Mouse (Mus musculus): ENCODE data around the gene Itih3. TPM values are rescaled to one million over a fixed set of nuclear protein-coding genes. Genes with fewer than 3 reads are reported as not detected.

Itih3 gene
- polyA plus RNA-seq, 1 experiment from 2014 or later = 0.08 TPM

- Histone ChIP-seq H3K4me2 (no peak within 1 kb of the TSS), H3K27ac (no peak within 1 kb of the TSS), H3K4me1 (peaks cover 4% of the 10 kb centered on the region; the same call in 1 of the 2 replicates), H3K27me3 (no peaks in the 10 kb centered on the region), H3K36me3 (replicated peaks) (no peaks in the 10 kb centered on the region), H3K9me3 (no peaks in the 10 kb centered on the region), H3K9ac (no peak within 1 kb of the TSS), H3K4me3 (replicated peaks) (no peak within 1 kb of the TSS)
- no peak for ATAC-seq (ENCODE audit: low FRiP score)
- 91% methylated on average over 3 of the region's 3 CpGs for WGBS
These were observed 37.4 kb downstream of the Itih3 start, which contains the start of gene Itih4 for GRCm38 (mm10) chr14:30886204-30886603. TSS of gene Itih4 (plus strand) at chr14:30886476.

DNA sequence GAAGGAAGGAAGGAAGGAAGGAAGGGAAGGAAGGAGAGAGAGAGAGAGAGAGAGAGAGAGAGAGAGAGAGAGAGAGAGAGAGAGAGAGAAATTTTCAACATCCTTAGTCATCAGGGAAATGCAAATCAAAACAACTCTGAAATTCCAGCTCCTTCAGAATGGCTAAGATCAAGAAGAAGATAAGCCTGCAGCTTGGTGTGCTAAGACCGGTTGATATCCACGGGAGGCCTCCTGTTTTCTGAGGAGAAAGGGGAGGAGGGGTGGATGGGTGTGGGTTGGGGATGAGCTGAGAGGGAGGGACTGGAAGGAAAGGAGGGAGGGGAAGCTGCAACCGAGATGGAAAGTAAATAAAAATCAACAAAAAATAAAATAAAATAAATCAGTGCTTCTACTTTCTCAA lies 38.3 kb downstream of the Itih3 start:
- Histone ChIP-seq H3K4me2 (no peak overlapping the region), H3K4me1 (peaks cover 4% of the 10 kb centered on the region; the same call in 1 of the 2 replicates), H3K9me3 (no peaks in the 10 kb centered on the region), H3K27ac (no peak overlapping the region), H3K27me3 (no peaks in the 10 kb centered on the region), H3K36me3 (replicated peaks) (no peaks in the 10 kb centered on the region), H3K4me3 (replicated peaks) (no peak overlapping the region), H3K9ac (no peak overlapping the region)
- ATAC-seq (ENCODE audit: low FRiP score) = no peak
- 19% methylated on average over 3 of the region's 3 CpGs for WGBS

DNA sequence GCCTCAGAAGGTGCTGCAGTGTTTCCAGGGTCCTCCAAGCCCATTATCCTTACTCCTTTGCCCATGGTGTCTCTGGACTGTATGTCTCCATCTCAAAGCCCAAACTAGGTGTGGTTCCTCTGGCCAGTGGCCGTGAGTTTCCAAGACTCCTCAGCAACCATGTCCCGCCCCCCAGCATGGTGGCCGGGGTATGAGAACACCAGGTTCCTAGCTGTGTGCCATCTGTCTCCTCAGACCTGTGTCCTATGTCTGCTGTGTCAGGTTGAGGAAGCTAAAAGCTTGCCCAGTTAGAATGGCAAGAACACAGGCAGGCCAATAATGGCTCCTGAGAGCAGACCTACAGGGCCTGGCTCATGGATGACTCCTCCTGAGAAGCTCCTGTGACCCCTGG lies 41.8 kb downstream of the Itih3 start:
- no peak overlapping the region for H3K27ac ChIP-seq
- WGBS = 86% methylated on average over 3 of the region's 3 CpGs
- no peak for ATAC-seq (ENCODE audit: low FRiP score)
- H3K4me1 ChIP-seq = no peaks in the 10 kb centered on the region
- no peaks in the 10 kb centered on the region for H3K9me3 ChIP-seq
- no peak overlapping the region for H3K9ac ChIP-seq
- no peak overlapping the region for H3K4me2 ChIP-seq
- H3K4me3 ChIP-seq (replicated peaks) = no peak overlapping the region
- no peaks in the 10 kb centered on the region for H3K27me3 ChIP-seq
- H3K36me3 ChIP-seq (replicated peaks) = 0 out of 2 replicates have a peak, but pooled peaks cover 8% of the 10 kb centered on the region

GRCm38 (mm10) chr14:30880811-30881717 lies 42.5 kb downstream of the Itih3 start:
- Histone ChIP-seq H3K9me3 (no peaks in the 10 kb centered on the region), H3K27me3 (no peaks in the 10 kb centered on the region), H3K4me1 (no peaks in the 10 kb centered on the region), H3K27ac (no peak overlapping the region), H3K36me3 (replicated peaks) (peaks cover 8% of the 10 kb centered on the region; the same call in 1 of the 2 replicates), H3K4me3 (replicated peaks) (no peak overlapping the region), H3K4me2 (no peak overlapping the region), H3K9ac (no peak overlapping the region)
- WGBS = 85% methylated on average over 17 of the region's 17 CpGs
- no peak for ATAC-seq (ENCODE audit: low FRiP score)

DNA sequence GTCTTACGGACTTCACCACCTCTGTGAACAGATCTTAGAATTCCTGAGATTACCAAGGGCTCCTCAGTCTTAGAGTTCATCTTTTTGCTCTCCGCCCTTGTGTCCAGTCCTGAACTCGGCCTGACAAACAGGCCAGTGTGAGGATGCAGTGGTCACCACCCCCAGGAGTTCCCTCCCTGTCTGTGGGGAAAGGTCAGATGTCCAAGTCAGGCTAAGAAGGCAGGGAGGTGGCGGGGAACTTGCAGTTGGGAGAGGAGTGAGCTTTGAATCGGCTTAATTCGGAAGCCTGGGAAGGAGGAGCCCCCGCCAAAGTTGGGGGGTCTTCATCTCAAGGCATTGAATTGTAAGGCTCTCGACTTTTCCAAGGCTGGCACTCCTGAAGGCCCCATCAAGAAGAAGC lies 43.3 kb downstream of the Itih3 start:
- Histone ChIP-seq H3K27me3 (no peaks in the 10 kb centered on the region), H3K4me1 (no peaks in the 10 kb centered on the region), H3K4me2 (no peak overlapping the region), H3K9ac (no peak overlapping the region), H3K4me3 (replicated peaks) (no peak overlapping the region), H3K9me3 (no peaks in the 10 kb centered on the region), H3K27ac (no peak overlapping the region), H3K36me3 (replicated peaks) (peaks cover 8% of the 10 kb centered on the region)
- WGBS = 78% methylated on average over 8 of the region's 8 CpGs
- ATAC-seq (ENCODE audit: low FRiP score) = no peak

DNA sequence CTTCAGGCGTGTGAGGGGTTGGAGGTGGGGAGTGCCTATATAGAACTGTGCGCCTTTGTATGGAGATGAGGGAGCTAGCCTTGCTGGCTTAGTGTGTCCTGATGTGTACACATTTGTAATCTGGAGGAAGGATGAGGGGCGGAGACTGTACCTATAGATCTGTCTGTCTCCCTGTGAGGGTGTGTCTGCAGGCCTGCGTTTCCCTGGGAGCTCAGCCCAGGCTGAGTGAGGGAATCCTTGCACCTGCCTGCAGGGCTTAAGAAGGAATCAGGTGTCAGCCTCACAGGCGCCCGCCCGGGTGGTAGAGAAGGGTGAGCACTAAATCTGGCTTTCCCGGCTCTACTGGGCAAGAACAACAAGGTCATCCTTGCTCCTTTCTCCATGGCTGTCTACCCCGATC lies 43.8 kb downstream of the Itih3 start:
- Histone ChIP-seq H3K27ac (no peak overlapping the region), H3K4me2 (no peak overlapping the region), H3K9me3 (no peaks in the 10 kb centered on the region), H3K36me3 (replicated peaks) (peaks cover 8% of the 10 kb centered on the region), H3K4me1 (no peaks in the 10 kb centered on the region), H3K9ac (no peak overlapping the region), H3K4me3 (replicated peaks) (no peak overlapping the region), H3K27me3 (no peaks in the 10 kb centered on the region)
- 66% methylated on average over 9 of the region's 9 CpGs for WGBS
- no peak for ATAC-seq (ENCODE audit: low FRiP score)

GRCm38 (mm10) chr14:30878958-30879571 lies 44.5 kb downstream of the Itih3 start, which contains the start of gene Mustn1:
TSS of gene Mustn1 (plus strand) at chr14:30879200.
- Histone ChIP-seq H3K4me3 (replicated peaks) (no peak within 1 kb of the TSS), H3K27me3 (no peaks in the 10 kb centered on the region), H3K4me2 (no peak within 1 kb of the TSS), H3K36me3 (replicated peaks) (peaks cover 8% of the 10 kb centered on the region), H3K9me3 (no peaks in the 10 kb centered on the region), H3K4me1 (no peaks in the 10 kb centered on the region), H3K27ac (peak within 1 kb of the TSS; percentile 36; the same call in 1 of the 2 replicates), H3K9ac (no peak within 1 kb of the TSS)
- ATAC-seq (ENCODE audit: low FRiP score) = no peak
- 81% methylated on average over 11 of the region's 11 CpGs for WGBS

DNA sequence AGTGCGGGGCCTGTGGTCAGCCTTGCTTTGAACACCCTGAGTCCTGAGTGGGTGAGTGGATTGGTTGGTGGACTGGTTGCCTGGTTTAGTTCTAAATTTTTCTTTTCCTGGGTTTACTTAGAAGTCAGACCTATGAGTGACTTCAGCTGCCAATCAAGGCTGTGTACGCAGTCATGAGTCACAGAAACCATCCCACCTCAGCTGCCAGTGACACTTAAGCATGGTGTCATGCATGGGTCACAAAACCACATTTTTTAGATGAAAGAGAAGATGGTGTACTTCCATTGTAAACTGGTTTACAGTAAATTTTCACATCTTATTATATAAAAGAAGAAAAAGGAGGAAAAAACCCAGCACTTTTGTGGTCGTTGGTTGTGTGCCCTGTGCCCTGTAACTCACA lies 45.7 kb downstream of the Itih3 start:
- H3K4me2 ChIP-seq = no peak overlapping the region
- no peaks in the 10 kb centered on the region; the same call in 1 of the 2 replicates for H3K4me1 ChIP-seq
- ATAC-seq (ENCODE audit: low FRiP score) = no peak
- H3K36me3 ChIP-seq (replicated peaks) = peaks cover 19% of the 10 kb centered on the region
- no peak overlapping the region for H3K27ac ChIP-seq
- H3K9me3 ChIP-seq = no peaks in the 10 kb centered on the region
- H3K4me3 ChIP-seq (replicated peaks) = no peak overlapping the region
- no peak overlapping the region for H3K9ac ChIP-seq
- WGBS = 90% methylated on average over 3 of the region's 3 CpGs
- H3K27me3 ChIP-seq = no peaks in the 10 kb centered on the region

GRCm38 (mm10) chr14:30876451-30876850 lies 47.1 kb downstream of the Itih3 start:
- H3K36me3 ChIP-seq (replicated peaks) = peaks cover 25% of the 10 kb centered on the region
- H3K4me2 ChIP-seq = no peak overlapping the region
- 88% methylated on average over 10 of the region's 10 CpGs for WGBS
- no peak overlapping the region for H3K4me3 ChIP-seq (replicated peaks)
- no peaks in the 10 kb centered on the region for H3K27me3 ChIP-seq
- no peak for ATAC-seq (ENCODE audit: low FRiP score)
- no peaks in the 10 kb centered on the region; the same call in 1 of the 2 replicates for H3K4me1 ChIP-seq
- H3K9ac ChIP-seq = no peak overlapping the region
- H3K27ac ChIP-seq = no peak overlapping the region
- no peaks in the 10 kb centered on the region for H3K9me3 ChIP-seq

DNA sequence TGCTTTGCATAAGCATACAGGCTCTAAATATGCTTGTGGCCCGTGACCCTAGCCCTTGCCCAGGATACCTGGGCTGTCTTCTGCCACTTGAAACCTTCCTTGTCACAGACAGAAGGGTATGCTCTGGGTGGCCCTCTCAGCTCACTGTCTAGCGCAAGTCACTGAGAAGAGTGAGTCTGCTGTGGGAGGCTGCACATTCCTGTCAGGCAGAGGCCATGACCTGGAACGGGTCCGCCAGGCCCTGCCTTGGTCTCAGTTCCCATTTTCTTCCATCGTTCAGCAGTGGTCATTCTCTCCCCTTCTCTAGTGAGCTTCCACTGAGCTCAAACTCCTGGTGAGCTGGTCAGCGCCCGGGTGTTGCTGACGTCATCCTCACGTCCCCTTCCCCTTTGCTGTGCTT lies 47.6 kb downstream of the Itih3 start:
- Histone ChIP-seq H3K27me3 (no peaks in the 10 kb centered on the region), H3K36me3 (replicated peaks) (peaks cover 25% of the 10 kb centered on the region), H3K4me2 (no peak overlapping the region), H3K9ac (no peak overlapping the region), H3K4me3 (replicated peaks) (no peak overlapping the region), H3K27ac (no peak overlapping the region), H3K4me1 (no peaks in the 10 kb centered on the region; the same call in 1 of the 2 replicates), H3K9me3 (no peaks in the 10 kb centered on the region)
- ATAC-seq (ENCODE audit: low FRiP score) = no peak
- WGBS = 89% methylated on average over 9 of the region's 9 CpGs

GRCm38 (mm10) chr14:30875130-30875865 lies 48.3 kb downstream of the Itih3 start:
- Histone ChIP-seq H3K27me3 (no peaks in the 10 kb centered on the region), H3K27ac (no peak overlapping the region), H3K9me3 (no peaks in the 10 kb centered on the region), H3K4me1 (no peaks in the 10 kb centered on the region; the same call in 1 of the 2 replicates), H3K9ac (no peak overlapping the region), H3K4me2 (no peak overlapping the region), H3K4me3 (replicated peaks) (no peak overlapping the region), H3K36me3 (replicated peaks) (peaks cover 25% of the 10 kb centered on the region)
- ATAC-seq (ENCODE audit: low FRiP score) = no peak
- 91% methylated on average over 12 of the region's 12 CpGs for WGBS

DNA sequence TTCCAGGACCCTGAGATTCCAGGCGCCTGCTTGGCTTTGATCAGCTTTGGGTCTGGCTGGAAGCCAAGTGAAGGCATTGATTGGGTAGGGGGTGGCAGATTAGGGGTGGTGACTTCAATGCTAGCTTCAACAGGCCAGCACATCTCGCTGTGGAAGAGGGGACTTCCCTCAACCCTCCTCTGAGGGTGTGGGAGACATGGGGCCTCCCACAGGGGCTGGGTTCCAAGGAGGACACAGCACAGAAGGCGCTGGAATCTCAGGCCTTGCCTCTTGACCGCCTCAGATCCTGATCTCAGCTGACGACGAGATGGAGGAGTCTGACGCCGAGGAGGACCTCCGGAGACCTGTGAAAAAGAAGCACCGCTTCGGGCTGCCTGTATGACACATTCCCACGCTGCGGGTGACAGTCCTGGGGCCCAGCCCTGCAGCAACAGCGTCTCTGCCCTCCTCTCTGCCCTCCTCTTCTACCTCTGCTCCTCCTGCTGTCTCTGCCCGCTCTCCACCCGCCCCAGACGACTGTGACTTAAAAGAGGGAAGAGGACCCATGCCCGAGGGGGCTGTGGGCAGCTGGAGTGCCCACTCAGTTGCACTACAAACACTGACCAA lies 49.4 kb downstream of the Itih3 start:
- Histone ChIP-seq H3K4me3 (replicated peaks) (no peak overlapping the region), H3K4me1 (no peaks in the 10 kb centered on the region; the same call in 1 of the 2 replicates), H3K9ac (no peak overlapping the region), H3K36me3 (replicated peaks) (peaks cover 21% of the 10 kb centered on the region), H3K4me2 (no peak overlapping the region), H3K9me3 (no peaks in the 10 kb centered on the region), H3K27me3 (no peaks in the 10 kb centered on the region), H3K27ac (no peak overlapping the region)
- 83% methylated on average over 18 of the region's 18 CpGs for WGBS
- ATAC-seq (ENCODE audit: low FRiP score) = no peak
